Mouse (Mus musculus): Measurements from ENCODE around the gene Hmmr.

- TF ChIP-seq EP300 (IDR thresholded peaks at IDR 0.05; ENCODE audit: low read depth) (no peak), CTCF (IDR thresholded peaks at IDR 0.05; ENCODE audit: low read depth) (peak; percentile 69)
Observed at GRCm38 (mm10) chr11:40677169-40677568, 56.1 kb downstream of the Hmmr start.

All from liver, embryonic 14.5 days (tissue).